Comparison of ENCODE assay signal across 22 mouse cellular contexts in the genomic region with DNA sequence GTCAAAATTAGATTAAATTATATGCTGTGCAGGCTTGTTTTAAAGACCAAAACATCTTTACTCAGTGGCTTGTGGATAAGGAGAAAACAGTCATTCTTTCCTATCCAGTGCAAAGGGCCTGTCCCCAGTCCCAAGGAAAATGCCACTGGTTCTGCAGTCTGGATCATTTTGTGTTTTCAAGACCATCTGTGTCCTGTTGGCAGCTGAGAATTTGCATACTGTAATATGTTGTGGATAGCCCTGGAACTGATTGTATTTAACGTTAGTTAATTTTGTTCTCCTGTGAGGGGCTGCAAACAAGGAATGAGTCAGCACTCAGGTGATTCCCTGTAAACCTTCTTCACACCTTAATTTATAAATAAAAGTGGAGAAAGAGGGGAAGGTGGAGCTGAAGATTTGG.
DNase-seq lines count a peak whose midpoint lies in the region; ATAC-seq and TF ChIP-seq lines count a peak whose summit lies in the region.
"Had no signal": no experiment of that assay in that cellular context is flagged by ENCODE, and none has a peak within 500 bp of the region (broad histone marks: within the 10 kb centered on the region; RNA-seq: fewer than 3 reads in every experiment).

No protein-coding gene starts in this region.

- no peak overlapping the region for H3K27ac ChIP-seq in forebrain, embryonic 13.5 days
- H3K27ac ChIP-seq in forebrain, embryonic 11.5 days (ENCODE audit: low read depth, low read length): no peak overlapping the region
- peak overlapping the region; percentile 68; the same call in 1 of the 2 replicates for H3K27ac ChIP-seq in layer of hippocampus, adult 2 months
- no peak overlapping the region for H3K27ac ChIP-seq in forebrain, postnatal 0 days (ENCODE audit: low read depth, low read length)
- H3K27ac ChIP-seq: embryonic facial prominence, embryonic 12.5 days; embryonic facial prominence, embryonic 15.5 days; heart, adult 2 months; hindbrain, embryonic 12.5 days; intestine, embryonic 15.5 days had no signal

- no peaks in the 10 kb centered on the region for H3K9me3 ChIP-seq in forebrain, embryonic 13.5 days (replicated peaks)
- no peaks in the 10 kb centered on the region for H3K9me3 ChIP-seq in forebrain, embryonic 11.5 days (ENCODE audit: control insufficient read depth, low read length)
- no peaks in the 10 kb centered on the region for H3K9me3 ChIP-seq in forebrain, postnatal 0 days (ENCODE audit: low read length)
- H3K9me3 ChIP-seq: embryonic facial prominence, embryonic 12.5 days; embryonic facial prominence, embryonic 15.5 days; hindbrain, embryonic 12.5 days; intestine, embryonic 15.5 days had no signal

- peak; percentile 51; the same call in 1 of the 2 replicates for ATAC-seq in forebrain, embryonic 13.5 days
- ATAC-seq in forebrain, embryonic 11.5 days (replicated peaks; ENCODE audit: low FRiP score): no peak
- ATAC-seq in forebrain, postnatal 0 days: peak; percentile 42; the same call in 1 of the 2 replicates
- ATAC-seq: activated CD4-positive, CD25-positive, alpha-beta regulatory T cell, adult 4 months; intestine, embryonic 15.5 days had no signal

- no peaks in the 10 kb centered on the region for H3K4me1 ChIP-seq in forebrain, embryonic 13.5 days
- no peaks in the 10 kb centered on the region for H3K4me1 ChIP-seq in forebrain, embryonic 11.5 days (replicated peaks; ENCODE audit: control insufficient read depth, insufficient read depth, low read length)
- no peaks in the 10 kb centered on the region for H3K4me1 ChIP-seq in forebrain, postnatal 0 days (ENCODE audit: insufficient read depth)
- H3K4me1 ChIP-seq: embryonic facial prominence, embryonic 12.5 days; embryonic facial prominence, embryonic 15.5 days; hindbrain, embryonic 12.5 days; intestine, embryonic 15.5 days had no signal

- no peak overlapping the region for H3K9ac ChIP-seq in forebrain, embryonic 13.5 days
- H3K9ac ChIP-seq in forebrain, embryonic 11.5 days (ENCODE audit: low read length): no peak overlapping the region
- H3K9ac ChIP-seq in forebrain, postnatal 0 days: no peak overlapping the region
- H3K9ac ChIP-seq: embryonic facial prominence, embryonic 12.5 days; embryonic facial prominence, embryonic 15.5 days; hindbrain, embryonic 12.5 days; intestine, embryonic 15.5 days had no signal

- WGBS in forebrain, embryonic 13.5 days: 71% methylated on average over 1 of the region's 1 CpGs
- WGBS in forebrain, embryonic 11.5 days: 80% methylated on average over 1 of the region's 1 CpGs
- WGBS in forebrain, postnatal 0 days: 21% methylated on average over 1 of the region's 1 CpGs

- H3K4me3 ChIP-seq in forebrain, embryonic 13.5 days: no peak overlapping the region
- H3K4me3 ChIP-seq in forebrain, embryonic 11.5 days (ENCODE audit: low read depth, low read length): no peak overlapping the region
- H3K4me3 ChIP-seq in layer of hippocampus, adult 2 months: no peak overlapping the region
- H3K4me3 ChIP-seq in forebrain, postnatal 0 days (ENCODE audit: low read depth, low read length): no peak overlapping the region
- H3K4me3 ChIP-seq: embryonic facial prominence, embryonic 12.5 days; embryonic facial prominence, embryonic 15.5 days; heart, adult 2 months; hindbrain, embryonic 12.5 days; intestine, embryonic 15.5 days had no signal

- no peak for TF ChIP-seq CTCF in layer of hippocampus, adult 2 months (conservative IDR thresholded peaks at IDR 0.05)
- TF ChIP-seq CTCF in forebrain, postnatal 0 days (IDR thresholded peaks at IDR 0.05; ENCODE audit: low read depth): no peak

- H3K36me3 ChIP-seq in forebrain, embryonic 13.5 days (ENCODE audit: poor library complexity, severe bottlenecking): no peaks in the 10 kb centered on the region
- H3K36me3 ChIP-seq in forebrain, embryonic 11.5 days (ENCODE audit: control insufficient read depth, insufficient read depth, low read length): no peaks in the 10 kb centered on the region
- H3K36me3 ChIP-seq in forebrain, postnatal 0 days (ENCODE audit: insufficient read depth): no peaks in the 10 kb centered on the region
- H3K36me3 ChIP-seq: embryonic facial prominence, embryonic 12.5 days; embryonic facial prominence, embryonic 15.5 days; hindbrain, embryonic 12.5 days; intestine, embryonic 15.5 days had no signal

- no peaks in the 10 kb centered on the region for H3K27me3 ChIP-seq in forebrain, embryonic 13.5 days
- H3K27me3 ChIP-seq in forebrain, embryonic 11.5 days (ENCODE audit: control insufficient read depth, insufficient read depth, low read length): no peaks in the 10 kb centered on the region
- H3K27me3 ChIP-seq in forebrain, postnatal 0 days (ENCODE audit: insufficient read depth, low read length): no peaks in the 10 kb centered on the region
- H3K27me3 ChIP-seq: embryonic facial prominence, embryonic 12.5 days; embryonic facial prominence, embryonic 15.5 days; hindbrain, embryonic 12.5 days; intestine, embryonic 15.5 days had no signal

- H3K4me2 ChIP-seq in forebrain, embryonic 13.5 days: no peak overlapping the region
- no peak overlapping the region for H3K4me2 ChIP-seq in forebrain, embryonic 11.5 days (ENCODE audit: low read depth, low read length, severe bottlenecking)
- no peak overlapping the region for H3K4me2 ChIP-seq in forebrain, postnatal 0 days (ENCODE audit: low read depth)
- H3K4me2 ChIP-seq: embryonic facial prominence, embryonic 12.5 days; embryonic facial prominence, embryonic 15.5 days; heart, embryonic 11.5 days; hindbrain, embryonic 12.5 days; intestine, embryonic 15.5 days had no signal

- no peak for DNase-seq in forebrain, embryonic 11.5 days (ENCODE audit: low spot score)
- no peak for DNase-seq in layer of hippocampus, adult 2 months (ENCODE audit: low spot score in 2 of 2)
- DNase-seq in layer of hippocampus, adult 11-12 months (ENCODE audit: low spot score): no peak
- peak; percentile 8 for DNase-seq in brain, adult 2 months (ENCODE audit: low read depth, low spot score)
- no peak for DNase-seq in forebrain, postnatal 0 days
- no peak for DNase-seq in kidney, postnatal 10 days
- DNase-seq: adrenal gland, adult 8-10 months; adrenal gland, postnatal 25 days; cerebellum, adult 11 months; cerebellum, adult 2 months; cerebellum, adult 9-11 months; cerebellum, postnatal 25 days; gastrocnemius, postnatal 10 days; gastrocnemius, postnatal 36 days; heart, adult 2 months had no signal
